Mouse (Mus musculus) kidney, postnatal 25 days (tissue): ENCODE data around the gene Gm12184.
"Not testable (repeated sequence)": the region's sequence is repeated elsewhere in the genome, so short reads cannot be mapped to it uniquely, and the experiment has no call there.

Experiments used
- DNase-seq, 2 experiments: peaks; one replicate each; pipeline ENCODE4 v3.0.0; 2021; ENCODE audit warnings: mixed read lengths in 2 of 2

The Gm12184 gene

GRCm38 (mm10) chr11:48846362-48846761 is 19.9 kb upstream of the Gm12184 start:
- not testable (repeated sequence) for DNase-seq

DNA sequence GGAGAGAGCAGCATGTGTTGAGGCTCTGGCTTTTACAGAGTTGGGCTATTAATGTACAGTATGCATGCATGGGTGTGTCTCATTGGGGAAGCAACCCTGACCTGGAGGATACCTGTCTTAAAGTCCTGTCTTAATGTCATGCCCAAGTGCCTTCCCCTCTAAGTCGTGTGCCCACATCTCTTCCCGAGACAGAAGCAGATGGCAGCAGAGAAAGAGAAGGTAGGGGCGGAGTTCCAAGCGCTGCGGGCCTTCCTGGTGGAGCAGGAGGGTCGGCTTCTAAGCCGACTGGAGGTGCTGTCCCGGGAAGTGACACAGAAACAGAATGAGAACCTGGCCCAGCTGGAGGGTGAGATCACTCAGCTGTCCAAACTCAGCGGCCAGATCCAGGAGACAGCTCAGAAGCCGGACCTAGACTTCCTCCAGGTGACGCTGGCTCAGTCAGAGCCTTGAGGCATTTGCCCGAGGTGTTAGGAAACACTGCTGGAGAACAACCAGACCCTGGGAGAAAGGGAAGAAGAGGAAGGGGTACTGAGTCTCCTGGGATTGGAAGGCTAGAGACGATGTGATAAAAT is 18.9 kb upstream of the Gm12184 start:
- DNase-seq: peak in 1 of 2 experiments; percentile 16

DNA sequence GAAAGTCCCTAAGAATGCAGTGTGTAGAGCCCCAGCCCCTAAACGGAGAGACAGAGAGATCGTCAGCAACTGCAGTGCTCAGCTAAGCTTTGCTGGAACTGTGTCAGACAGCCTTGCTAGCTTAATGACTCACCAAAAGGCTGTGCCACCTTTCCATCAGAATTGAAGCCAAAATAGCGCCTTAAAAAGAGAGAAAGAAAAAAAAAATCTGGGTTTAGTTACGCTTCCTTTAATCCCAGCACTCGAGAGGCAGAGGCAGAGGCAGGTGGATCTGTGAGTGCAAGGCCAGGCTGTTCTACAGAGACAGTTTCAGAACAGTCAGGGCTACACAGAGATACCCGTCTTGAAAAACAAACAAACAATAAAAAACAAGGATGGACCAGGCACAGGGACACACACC is 17.9 kb upstream of the Gm12184 start:
- DNase-seq: peak; percentile 56 to 68

- DNase-seq: peak; percentile 66 to 89
Measured at GRCm38 (mm10) chr11:48843202-48843601, 16.7 kb upstream of the Gm12184 start.

DNA sequence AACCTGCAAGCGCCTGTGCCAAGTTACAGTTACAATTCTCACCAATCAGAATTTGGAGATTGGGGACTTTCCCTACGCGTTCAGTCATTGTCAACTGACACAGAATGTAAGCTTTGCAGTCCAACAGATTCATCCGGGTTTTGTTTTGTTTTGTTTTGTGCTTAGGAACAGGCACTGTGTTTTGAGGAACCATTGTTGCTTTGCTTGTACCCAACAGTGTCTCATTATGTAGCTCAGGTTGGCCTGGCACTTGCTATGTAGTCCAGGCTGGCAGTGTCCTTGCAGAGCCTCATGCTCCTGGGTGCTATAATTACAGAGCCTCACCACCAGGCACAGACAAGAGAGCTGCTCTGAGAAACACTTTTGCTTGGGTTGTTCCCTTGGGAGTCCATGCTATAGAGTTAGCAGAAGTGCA is 15.9 kb upstream of the Gm12184 start:
- no peak for DNase-seq

DNA sequence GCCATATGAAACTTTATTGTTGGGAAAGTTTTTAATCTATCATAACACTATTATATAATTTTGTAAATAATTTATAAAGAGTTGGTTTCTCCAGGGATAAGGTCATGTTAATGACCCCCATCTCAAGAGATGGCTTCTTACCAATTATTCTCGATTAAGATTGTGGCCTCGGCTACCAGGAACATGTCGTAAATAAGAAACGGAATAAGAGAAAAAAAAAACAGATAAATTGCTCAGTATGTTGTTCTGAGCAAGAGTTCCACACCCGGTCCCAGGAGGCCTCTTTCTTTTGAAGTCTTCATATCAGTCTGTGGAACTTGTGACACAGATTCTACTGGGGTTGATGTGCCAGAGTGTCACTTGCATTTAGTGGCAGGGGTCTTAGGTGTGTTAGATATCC is 14.8 kb upstream of the Gm12184 start:
- no peak for DNase-seq

- peak; percentile 61 to 80 for DNase-seq
Measured at GRCm38 (mm10) chr11:48840805-48841204, 14.3 kb upstream of the Gm12184 start.

- no peak for DNase-seq
Measured at GRCm38 (mm10) chr11:48838879-48839680, 12.6 kb upstream of the Gm12184 start.

DNA sequence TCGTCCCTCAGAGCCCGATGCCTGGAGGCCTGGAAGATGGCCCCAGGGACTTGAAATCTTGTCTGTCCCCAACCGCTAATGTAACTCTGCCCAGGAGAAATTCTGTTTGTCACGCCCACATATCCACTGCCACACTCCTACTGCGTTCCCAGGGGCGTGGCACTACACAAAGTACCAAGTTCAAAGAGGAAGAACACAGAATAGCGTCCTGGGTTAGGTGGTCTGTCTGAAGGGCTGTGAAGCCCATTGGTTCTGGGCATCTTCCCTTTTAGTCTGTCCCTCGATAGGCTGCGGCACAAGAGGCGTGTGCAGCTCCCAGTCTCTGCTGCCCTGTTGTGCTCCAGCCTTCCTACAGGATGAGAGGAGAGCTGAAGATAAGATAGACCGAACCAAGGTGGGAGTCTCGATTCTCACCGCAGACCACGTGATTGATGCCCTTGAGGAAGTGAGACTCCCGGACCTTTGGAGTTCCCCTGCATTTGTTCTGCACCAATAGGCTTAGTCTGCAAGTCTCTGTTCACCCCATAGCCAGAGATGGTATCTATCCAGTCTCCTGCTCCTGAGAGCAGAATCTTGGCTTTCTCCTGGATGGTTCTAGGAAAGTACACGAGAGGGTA is 11.8 kb upstream of the Gm12184 start:
- peak; percentile 64 to 80 for DNase-seq

DNA sequence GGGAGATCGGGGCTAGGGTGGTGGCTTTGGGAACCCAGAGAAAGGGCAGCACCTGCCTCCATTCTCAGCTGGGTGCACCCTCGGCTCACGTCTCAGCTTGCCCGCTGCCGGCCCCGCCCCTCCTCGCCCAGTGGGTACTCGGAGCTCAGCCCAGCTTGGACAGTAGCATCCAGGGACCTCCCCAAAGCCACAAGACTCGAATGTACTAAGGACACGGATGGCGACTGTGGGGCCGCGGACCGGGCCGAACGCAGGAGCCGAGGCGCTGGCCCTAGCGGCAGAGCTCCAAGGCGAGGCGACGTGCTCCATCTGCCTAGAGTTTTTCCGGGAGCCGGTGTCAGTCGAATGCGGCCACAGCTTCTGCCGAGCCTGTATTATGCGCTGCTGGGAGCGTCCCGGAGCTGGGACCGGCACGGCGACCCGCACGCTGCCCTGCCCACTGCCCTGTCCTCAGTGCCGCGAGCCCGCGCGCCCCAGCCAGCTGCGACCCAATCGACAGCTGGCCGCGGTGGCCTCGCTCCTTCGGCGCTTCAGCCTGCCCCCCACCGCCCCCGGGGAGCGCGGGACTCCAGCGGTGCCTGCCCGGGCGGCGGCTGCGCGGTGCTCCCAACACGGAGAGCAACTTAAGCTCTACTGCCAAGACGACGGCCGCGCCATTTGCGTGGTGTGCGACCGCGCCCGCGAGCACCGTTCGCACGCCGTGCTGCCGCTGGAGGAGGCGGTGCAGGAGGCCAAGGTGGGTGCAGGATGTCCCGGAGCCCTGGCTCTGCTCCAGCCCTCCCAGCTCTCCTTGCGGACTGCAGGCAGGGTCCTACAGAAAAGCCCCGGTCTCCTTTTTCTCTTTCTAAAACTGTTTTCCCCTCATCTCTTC is 11.1 kb upstream of the Gm12184 start:
- peak; percentile 83 to 91 for DNase-seq

DNA sequence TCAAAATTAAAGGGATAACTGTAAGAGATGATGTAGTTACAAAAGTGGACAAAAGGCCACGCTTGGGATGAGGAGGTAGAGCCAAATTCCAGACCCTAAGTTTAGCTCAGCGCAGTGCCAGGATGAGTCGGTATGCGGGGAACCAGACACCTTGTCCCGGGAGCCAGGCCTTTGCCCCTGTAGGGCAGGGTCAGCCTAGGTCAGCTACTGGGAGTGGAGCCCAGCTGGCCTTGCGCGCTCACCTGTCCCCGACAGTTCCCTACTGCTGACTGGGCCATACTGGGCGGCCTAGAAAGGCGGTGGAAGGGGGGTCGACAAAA is 10.5 kb upstream of the Gm12184 start:
- peak; percentile 69 to 92 for DNase-seq

DNA sequence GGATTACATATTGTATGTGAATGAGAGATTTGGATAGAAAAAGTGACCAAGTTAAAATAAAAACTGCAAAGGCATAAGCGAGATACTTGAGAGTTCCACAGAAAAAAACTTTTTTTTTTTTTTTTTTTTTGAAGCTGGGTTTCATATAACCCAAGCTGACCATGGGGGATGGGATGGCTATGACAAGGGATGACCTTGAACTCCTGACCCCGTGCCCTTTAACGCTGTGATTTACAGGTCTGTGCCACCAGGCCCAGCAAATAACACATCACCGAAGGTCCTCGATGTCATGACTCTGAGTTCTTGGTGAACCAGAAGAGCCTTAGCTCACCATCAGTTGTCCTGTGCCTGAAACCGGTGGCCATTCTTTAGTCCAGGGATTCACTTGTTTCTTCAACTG is 9.5 kb upstream of the Gm12184 start:
- DNase-seq: peak in 1 of 2 experiments; percentile 39

GRCm38 (mm10) chr11:48833731-48834639 is 7.5 kb upstream of the Gm12184 start:
- DNase-seq: peak; percentile 92 to 95

DNA sequence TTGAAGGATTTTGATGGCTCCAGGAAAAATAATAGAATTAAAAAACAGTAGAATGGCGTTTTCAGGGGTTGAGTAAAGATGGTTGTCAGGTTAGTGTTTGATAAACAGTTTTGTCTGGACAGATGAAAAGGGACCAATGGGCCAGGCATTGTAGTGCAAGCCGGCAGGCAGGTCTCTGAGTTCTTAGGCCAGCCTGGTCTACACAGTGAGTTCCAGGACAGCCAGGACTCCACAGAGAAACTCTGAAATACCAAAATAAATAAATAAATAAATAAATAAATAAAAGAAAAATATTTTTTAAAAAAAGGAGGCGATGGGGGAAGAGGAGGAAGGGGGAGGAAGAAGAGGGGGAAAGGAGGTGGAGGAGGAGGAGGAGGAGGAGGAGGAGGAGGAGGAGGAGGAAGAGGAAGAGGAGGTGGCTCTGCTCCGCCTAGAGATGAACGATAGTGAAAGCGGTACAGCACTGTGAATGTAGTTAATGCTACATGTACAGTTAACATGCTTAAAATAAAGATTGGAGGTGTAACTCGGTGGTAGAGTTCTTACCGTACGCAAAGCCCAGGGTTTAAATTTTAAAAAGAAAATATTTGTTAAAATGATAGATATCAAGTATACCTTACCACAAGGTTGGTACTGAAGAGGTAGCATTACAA is 6.7 kb upstream of the Gm12184 start:
- no peak for DNase-seq

- DNase-seq: no peak
Measured at GRCm38 (mm10) chr11:48831273-48831672, 4.8 kb upstream of the Gm12184 start.

DNA sequence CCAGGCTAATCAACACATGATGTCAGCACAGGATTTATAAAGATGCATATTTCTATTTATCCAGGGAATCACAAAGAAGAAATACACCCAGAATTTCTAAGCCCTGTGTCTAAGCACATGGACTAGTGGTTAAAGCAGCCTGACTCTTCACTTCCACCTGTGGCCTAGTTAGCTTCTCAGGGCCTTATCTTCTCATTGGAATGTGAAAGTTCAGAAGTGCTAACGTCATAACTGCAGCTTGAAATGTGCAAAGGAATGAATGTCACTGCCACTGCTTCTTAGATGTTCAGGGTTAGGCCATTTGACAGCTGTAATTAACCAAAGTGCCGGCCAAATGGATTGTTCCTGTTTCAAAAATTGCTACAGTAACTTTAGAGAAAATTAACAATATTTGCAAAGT is 3.8 kb upstream of the Gm12184 start:
- DNase-seq: no peak

DNA sequence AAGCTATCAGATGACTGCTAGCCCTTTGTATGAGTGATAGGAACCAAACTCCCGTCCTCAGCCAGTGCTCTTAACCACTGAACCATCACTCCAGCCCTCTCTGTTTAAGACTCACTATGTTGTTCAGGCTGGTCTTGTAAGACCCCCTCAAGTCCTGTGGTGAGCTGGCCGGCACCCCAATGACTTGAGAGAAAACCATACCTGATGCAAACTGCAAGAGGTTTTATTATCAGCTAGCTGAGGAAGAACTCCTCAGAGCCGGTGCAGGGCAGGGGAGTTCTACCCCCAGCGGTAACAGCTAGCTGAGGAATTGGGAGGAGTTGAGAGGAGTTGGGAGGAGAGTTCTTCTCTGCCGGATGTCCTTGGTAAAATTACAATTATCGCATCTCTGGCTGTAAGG is 1.5 kb upstream of the Gm12184 start:
- no peak for DNase-seq

DNA sequence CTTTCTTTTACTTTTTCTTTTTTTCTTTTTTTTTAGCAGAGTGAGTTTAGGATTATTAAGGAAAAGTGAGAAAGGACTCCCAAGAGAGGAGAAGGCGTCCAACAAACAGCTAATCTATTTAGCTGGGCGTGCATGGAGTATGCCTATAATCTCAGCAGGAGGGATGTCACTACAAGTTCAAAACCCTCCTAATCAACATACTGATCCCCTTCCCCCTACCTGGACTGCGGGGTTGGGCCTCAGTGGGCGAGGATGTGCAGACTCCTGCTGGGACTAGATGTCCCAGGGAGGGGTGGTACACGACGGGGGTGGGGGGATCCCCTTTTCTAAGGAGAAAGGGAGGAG is 269 bp upstream of the Gm12184 start:
- DNase-seq: no peak

- no peak for DNase-seq
Measured at GRCm38 (mm10) chr11:48824311-48824830, 2.1 kb downstream of the Gm12184 start.

DNA sequence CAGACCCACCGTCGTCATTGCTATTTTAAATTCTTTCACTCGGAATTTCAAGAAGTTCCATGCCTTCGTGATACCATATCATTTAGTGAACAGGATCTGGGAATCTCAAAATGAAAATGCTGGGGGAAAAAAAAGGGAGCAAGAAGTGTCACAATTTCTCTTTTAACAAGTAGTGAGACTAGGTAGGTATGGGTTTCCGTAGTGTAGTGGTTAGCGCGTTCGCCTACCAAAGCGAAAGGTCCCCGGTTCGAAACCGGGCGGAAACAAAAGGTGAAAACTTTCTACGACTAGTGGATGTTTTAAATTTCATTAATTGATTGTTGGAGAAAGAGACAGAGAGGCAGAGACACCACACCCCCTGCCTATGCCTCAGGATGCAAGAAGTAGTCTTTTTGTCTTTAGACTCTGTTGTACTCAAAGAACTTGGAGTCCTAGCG is 2.9 kb downstream of the Gm12184 start:
- peak; percentile 63 to 67 for DNase-seq

GRCm38 (mm10) chr11:48822768-48823512 is 3.5 kb downstream of the Gm12184 start:
- no peak for DNase-seq
